Mouse (Mus musculus) lung, postnatal 25 days (tissue): ENCODE results near the gene Rpgrip1l.

Experiments used
- DNase-seq: peaks from one replicate; pipeline ENCODE4 v3.0.0; 2022; ENCODE audit warnings: low spot score

Rpgrip1l gene

GRCm38 (mm10) chr8:91329056-91329455, 16.0 kb upstream of the Rpgrip1l start:
- DNase-seq = no peak

DNA sequence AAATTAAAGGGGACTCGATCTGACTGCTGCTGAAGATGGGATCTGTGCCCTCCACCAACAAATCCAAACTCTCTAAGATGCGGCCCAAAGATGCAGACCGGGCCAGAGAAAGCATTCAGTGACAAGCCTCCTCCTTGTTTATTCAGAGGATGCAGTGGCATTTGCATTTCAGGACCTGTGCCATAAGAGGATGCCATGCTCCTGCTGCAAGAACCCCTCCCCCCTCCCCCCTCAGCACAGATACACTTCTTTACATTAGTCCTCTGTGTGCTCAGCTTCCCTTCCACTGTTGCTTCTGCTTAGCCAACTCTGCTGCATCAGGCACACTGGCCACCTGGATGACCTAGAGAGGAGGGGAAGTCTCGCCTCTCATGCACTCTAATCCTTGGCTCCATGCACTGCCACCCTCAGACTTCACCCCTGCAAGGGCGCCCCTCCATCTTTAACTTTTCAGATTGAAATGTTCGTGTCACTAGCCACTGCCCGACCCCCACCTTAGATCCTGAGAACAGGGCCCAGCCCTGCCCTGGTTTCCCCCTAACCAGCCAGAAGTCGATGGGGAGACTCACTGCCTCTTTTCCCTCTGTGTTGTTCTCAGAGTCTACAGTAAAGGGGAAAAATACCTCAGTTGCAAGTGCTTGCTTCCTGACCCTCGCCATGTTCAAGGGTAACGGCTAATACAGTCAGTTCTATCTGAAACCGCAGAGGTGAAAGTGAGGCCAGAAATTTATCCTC, 14.6 kb upstream of the Rpgrip1l start:
- no peak for DNase-seq

DNA sequence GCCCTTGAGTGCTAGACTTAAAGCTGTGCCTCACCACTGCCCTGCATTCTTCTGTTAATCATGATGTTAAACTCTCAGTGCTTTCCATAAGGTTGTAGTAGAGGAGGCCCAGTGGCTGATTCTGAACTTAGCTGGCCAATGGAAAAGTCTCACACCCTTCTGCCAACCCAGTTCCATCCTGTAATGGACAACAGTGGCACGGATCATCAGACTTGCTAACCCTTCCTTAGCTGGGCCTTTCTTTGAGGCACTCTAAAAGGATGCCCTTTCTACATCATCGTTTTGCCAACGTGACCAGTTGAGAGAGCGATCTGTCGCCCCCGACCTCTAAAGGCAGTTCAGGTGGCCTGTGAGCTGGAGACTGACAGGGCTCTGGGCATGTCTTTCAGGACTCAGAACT, 13.9 kb upstream of the Rpgrip1l start:
- DNase-seq = no peak

GRCm38 (mm10) chr8:91326018-91326417, 13.0 kb upstream of the Rpgrip1l start:
- no peak for DNase-seq

GRCm38 (mm10) chr8:91324916-91325315, 11.9 kb upstream of the Rpgrip1l start:
- DNase-seq = no peak

DNA sequence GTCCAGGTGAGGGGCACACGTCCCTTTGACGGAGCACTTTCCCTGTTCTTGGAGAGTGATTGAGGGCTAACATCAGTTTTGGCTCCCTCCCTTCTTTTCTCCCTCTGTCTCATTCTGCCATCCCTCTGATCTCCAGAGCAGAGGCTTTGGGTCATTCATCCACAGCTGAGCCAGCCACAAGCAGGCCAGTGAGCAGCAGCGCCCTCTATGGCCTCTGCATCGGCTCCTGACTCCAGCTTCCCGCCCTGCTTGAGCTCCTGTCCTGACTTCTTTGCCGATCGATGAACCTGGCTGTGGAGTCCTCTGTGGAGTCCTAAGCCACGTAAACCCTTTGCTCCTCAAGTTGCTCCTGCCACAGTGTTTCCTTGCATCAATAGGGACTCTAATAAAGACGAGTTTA, 11.2 kb upstream of the Rpgrip1l start:
- no peak for DNase-seq

DNA sequence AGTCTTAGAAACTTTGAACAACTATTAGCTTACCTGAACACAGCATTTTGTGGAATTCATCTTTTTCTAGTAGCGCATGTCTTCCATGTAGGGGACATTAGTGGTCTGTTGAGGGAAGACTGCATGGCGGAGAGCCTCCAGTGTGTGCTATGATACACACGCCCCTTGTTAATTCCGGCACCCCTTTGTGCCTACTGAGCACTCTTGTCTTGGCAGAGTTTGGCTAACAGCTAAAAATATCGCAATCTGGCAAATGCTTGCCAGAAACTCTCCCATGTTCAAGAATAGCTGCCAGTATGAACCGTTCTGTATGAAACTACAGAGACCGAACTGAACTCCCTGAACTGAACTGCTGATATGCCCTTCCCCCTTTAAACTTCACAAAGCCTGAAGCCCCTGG, 10.4 kb upstream of the Rpgrip1l start:
- DNase-seq = no peak

- DNase-seq = no peak
Measured at GRCm38 (mm10) chr8:91318938-91319729, 6.1 kb upstream of the Rpgrip1l start.

DNA sequence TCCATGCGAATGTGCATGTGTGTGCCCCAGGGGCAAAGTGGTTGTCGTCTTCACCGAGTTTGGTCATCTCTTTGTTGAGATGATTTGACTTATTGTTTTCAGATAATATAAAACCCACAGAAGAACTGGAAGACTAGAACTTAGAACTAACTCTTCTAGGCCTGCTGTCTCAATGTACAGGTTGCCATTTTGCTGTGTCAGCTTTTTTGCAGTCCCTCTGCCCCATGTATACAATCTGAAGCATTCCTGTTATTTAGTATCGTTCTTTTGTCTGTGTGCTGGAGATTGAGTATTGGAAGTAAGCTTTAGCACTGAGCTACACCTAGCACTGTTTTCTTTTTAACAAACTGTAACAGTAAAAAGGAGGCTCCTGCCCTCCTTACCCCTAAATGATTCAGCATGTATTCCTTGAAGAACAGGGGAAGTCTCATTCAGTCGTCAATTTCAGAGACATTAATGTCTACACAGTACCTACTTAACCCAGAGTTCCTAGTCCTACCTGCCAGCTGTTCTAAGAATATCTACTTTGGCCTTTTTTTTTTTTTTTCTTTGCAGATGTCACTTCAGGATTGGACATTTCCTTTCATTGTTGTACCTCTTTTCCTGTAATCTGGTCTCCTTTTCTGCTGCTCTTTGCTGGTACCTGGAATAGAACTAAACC, 4.6 kb upstream of the Rpgrip1l start:
- DNase-seq = no peak

- DNase-seq = no peak
Measured at GRCm38 (mm10) chr8:91312342-91312741, 720 bp downstream of the Rpgrip1l start.

- no peak for DNase-seq
Measured at GRCm38 (mm10) chr8:91304481-91305386, 8.3 kb downstream of the Rpgrip1l start.

GRCm38 (mm10) chr8:91298672-91299071, 14.4 kb downstream of the Rpgrip1l start:
- DNase-seq = no peak

GRCm38 (mm10) chr8:91295786-91296185, 17.3 kb downstream of the Rpgrip1l start:
- DNase-seq = no peak

DNA sequence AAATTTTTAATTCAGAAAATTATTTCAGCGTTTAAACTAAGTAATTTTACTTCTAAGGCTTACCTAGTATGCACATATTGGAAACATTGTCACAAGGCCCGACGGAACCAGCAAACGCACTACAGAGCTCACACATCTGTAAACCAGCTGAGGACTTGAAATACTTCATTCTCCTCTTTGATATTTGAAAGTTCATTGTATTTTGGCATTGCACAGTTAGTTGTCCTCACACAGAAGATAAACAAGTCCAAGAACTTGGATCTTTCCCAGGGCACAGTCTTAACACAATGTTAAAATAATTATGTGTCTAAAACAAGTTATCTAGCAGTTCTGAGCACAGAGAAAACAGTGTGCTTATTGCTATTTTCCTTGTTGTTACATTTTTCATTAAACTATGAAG, 22.5 kb downstream of the Rpgrip1l start:
- DNase-seq = peak; percentile 29

GRCm38 (mm10) chr8:91286237-91286636, 26.8 kb downstream of the Rpgrip1l start:
- no peak for DNase-seq

GRCm38 (mm10) chr8:91283815-91284214, 29.2 kb downstream of the Rpgrip1l start:
- DNase-seq = no peak

- no peak for DNase-seq
Measured at GRCm38 (mm10) chr8:91282655-91283054, 30.4 kb downstream of the Rpgrip1l start.

DNA sequence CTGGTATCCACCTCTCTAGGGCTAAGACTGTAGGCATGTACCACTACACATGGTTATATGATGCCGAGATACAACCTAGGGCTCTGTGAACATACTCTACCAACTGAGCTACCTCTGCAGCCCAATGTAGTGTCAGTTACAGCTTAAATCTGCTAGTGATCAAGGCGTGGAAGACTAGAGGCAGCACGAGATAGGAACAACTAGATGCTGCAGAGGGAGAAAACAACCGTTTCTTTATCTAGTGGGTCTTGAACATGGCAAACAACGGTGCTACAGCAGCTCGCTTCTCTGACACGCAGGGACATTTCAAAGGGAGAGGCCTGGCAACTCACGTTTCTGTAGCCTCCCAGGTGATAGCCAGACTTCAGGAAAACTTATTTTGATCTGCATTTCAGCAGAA, 31.5 kb downstream of the Rpgrip1l start:
- DNase-seq = no peak

GRCm38 (mm10) chr8:91280467-91281212, 32.4 kb downstream of the Rpgrip1l start:
- peak; percentile 14 for DNase-seq

- no peak for DNase-seq
Measured at GRCm38 (mm10) chr8:91278060-91278459, 35.0 kb downstream of the Rpgrip1l start.

GRCm38 (mm10) chr8:91276337-91276736, 36.7 kb downstream of the Rpgrip1l start:
- no peak for DNase-seq
